Mouse (Mus musculus): ENCODE measurements at regions not wholly inside any gene's neighbourhood (a gene's known extent, or its start where the extent isn't known, plus 50 kb on each side); places are given as distances from the start of the nearest gene placed in this dataset.

DNA sequence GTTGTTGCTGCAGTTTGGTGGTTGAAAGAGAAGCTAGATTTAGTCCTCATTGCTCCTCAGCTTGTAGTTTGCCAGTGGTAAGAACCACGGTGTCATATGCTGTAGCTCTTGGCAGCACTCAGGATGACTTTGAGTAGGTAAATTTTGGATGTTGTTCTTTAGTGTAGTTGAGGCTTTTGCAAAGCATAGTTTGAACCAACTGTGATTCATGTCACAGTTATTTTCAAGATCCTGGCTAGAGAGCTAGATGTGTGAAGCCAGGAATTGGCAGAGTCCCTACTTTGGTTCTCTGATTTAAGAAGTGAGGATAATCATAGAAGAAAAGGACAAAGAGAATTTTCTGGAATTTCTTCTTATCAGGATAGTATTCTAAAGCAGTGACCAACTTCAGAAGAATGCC is 143.6 kb upstream of the Dab1 start:
- Histone ChIP-seq H3K4me1 (ENCODE audit: control insufficient read depth, insufficient read depth, low read length) (no peaks in the 10 kb centered on the region), H3K4me3 (ENCODE audit: insufficient read depth, low read depth, low read length) (no peak overlapping the region), H3K27ac (ENCODE audit: insufficient read depth, low read depth, low read length) (no peak overlapping the region), H3K36me3 (ENCODE audit: control insufficient read depth, insufficient read depth, low read length) (no peaks in the 10 kb centered on the region), H3K27me3 (replicated peaks; ENCODE audit: control insufficient read depth, insufficient read depth, low read length) (no peaks in the 10 kb centered on the region)
- DNase-seq: no peak
- TF ChIP-seq CTCF (conservative IDR thresholded peaks at IDR 0.05; ENCODE audit: insufficient read depth, insufficient read length, low read depth, low read length): no peak
- no peak for TF ChIP-seq POLR2A (IDR thresholded peaks at IDR 0.05; ENCODE audit: low read depth, low read length)
- 73% methylated on average over 1 of the region's 1 CpGs for WGBS

DNA sequence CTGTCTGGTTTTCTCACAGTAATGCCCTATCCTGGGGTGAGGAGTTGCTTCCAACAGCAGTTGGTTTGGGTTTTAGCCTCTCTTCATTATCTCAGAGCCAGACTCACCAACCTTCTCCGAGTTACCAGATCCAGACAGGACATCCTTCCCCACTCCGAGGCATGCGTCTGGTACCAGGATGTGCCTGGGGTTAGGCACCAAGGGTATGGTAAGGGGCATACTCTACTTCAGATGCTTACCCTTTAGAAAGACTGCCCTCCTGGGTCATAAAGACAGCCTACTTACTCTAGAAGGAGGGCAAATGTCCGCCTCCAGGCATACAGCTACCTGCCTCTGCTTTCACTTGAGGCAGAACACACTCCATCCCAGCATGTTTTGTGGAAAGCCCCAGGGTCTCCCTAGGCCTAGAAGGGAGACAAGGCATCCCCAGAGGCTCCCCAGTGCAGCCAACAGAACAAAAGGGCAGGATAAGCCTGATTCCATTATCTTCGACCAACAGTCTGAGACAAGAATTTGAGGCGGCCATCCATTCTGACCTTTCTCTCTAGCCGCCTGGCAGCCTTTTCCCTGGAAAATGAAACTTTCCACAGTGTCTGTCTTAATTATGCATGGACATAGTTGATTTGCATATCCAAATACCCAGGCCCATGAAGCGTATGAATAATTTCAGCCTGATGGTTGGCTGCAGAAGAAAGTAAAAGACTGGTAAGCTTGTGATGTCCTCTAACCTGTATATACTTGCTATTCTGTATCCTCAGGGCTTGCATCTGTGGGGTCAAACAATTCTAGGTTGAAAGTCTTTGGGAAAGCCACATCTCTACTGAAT is 132.8 kb upstream of the Dab1 start:
- WGBS: 77% methylated on average over 8 of the region's 8 CpGs
- TF ChIP-seq CTCF (conservative IDR thresholded peaks at IDR 0.05; ENCODE audit: insufficient read depth, insufficient read length, low read depth, low read length) (no peak), POLR2A (IDR thresholded peaks at IDR 0.05; ENCODE audit: low read depth, low read length) (no peak)

DNA sequence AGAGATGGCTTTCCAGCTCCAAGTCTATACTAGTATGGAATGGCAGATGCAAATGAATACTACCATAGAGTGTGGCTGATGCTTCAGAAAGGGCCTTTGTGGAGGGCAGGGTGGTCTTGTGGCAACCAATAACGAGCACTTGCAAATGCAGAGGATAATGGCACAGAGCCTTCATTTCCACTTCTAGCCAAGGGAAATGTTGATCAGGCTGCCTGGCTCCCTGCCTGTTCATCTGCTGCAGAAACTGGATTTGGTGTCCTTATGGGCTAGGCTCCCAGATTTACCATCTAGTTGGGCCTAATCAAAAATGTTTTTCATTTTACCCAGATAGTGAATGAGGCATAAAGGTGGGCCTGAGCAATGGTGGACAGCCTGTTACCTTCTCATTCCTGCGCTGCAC is 110.7 kb upstream of the Dab1 start:
- Histone ChIP-seq H3K4me3 (ENCODE audit: insufficient read depth, low read depth, low read length) (no peak overlapping the region), H3K27me3 (replicated peaks; ENCODE audit: control insufficient read depth, insufficient read depth, low read length) (no peaks in the 10 kb centered on the region), H3K36me3 (ENCODE audit: control insufficient read depth, insufficient read depth, low read length) (no peaks in the 10 kb centered on the region), H3K4me1 (ENCODE audit: control insufficient read depth, insufficient read depth, low read length) (no peaks in the 10 kb centered on the region), H3K27ac (ENCODE audit: insufficient read depth, low read depth, low read length) (no peak overlapping the region)
- no peak for DNase-seq
- TF ChIP-seq POLR2A (IDR thresholded peaks at IDR 0.05; ENCODE audit: low read depth, low read length) (no peak), CTCF (conservative IDR thresholded peaks at IDR 0.05; ENCODE audit: insufficient read depth, insufficient read length, low read depth, low read length) (no peak)
- WGBS: 75% methylated on average over 2 of the region's 2 CpGs

More for the DNA sequence above, 132.8 kb upstream of the Dab1 start:
- Histone ChIP-seq H3K4me1 (ENCODE audit: control insufficient read depth, insufficient read depth, low read length) (no peaks in the 10 kb centered on the region), H3K36me3 (ENCODE audit: control insufficient read depth, insufficient read depth, low read length) (no peaks in the 10 kb centered on the region), H3K27me3 (replicated peaks; ENCODE audit: control insufficient read depth, insufficient read depth, low read length) (no peaks in the 10 kb centered on the region), H3K4me3 (ENCODE audit: insufficient read depth, low read depth, low read length) (no peak overlapping the region), H3K27ac (ENCODE audit: insufficient read depth, low read depth, low read length) (no peak overlapping the region)
- no peak for DNase-seq

DNA sequence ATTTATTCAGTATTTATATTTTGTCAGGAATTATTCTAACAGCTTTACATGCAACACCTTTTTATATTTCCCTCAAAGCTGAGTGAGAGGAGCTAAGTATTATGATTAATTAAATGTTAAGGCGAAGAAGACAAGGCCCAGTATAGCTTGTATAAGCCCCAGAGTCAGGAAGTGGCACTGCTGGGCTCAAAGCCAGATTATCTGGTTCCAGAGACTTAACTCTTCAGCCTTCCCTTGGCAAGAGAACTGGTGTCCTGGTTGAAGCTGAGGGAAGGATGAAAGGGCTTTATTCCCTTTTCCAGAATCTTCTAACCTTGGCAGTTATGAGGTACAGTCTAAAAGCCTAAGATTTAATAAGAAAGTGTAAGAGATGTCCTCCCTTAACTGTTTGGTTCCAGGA is 106.3 kb upstream of the Dab1 start:
- H3K27me3 ChIP-seq (replicated peaks; ENCODE audit: control insufficient read depth, insufficient read depth, low read length): no peaks in the 10 kb centered on the region
- no peak overlapping the region for H3K27ac ChIP-seq (ENCODE audit: insufficient read depth, low read depth, low read length)
- peak; percentile 2 for DNase-seq
- no peak overlapping the region for H3K4me3 ChIP-seq (ENCODE audit: insufficient read depth, low read depth, low read length)
- no peaks in the 10 kb centered on the region for H3K4me1 ChIP-seq (ENCODE audit: control insufficient read depth, insufficient read depth, low read length)
- H3K36me3 ChIP-seq (ENCODE audit: control insufficient read depth, insufficient read depth, low read length): no peaks in the 10 kb centered on the region
- TF ChIP-seq POLR2A (IDR thresholded peaks at IDR 0.05; ENCODE audit: low read depth, low read length): no peak
- TF ChIP-seq CTCF (conservative IDR thresholded peaks at IDR 0.05; ENCODE audit: insufficient read depth, insufficient read length, low read depth, low read length): no peak
- 71% methylated on average over 1 of the region's 1 CpGs for WGBS

DNA sequence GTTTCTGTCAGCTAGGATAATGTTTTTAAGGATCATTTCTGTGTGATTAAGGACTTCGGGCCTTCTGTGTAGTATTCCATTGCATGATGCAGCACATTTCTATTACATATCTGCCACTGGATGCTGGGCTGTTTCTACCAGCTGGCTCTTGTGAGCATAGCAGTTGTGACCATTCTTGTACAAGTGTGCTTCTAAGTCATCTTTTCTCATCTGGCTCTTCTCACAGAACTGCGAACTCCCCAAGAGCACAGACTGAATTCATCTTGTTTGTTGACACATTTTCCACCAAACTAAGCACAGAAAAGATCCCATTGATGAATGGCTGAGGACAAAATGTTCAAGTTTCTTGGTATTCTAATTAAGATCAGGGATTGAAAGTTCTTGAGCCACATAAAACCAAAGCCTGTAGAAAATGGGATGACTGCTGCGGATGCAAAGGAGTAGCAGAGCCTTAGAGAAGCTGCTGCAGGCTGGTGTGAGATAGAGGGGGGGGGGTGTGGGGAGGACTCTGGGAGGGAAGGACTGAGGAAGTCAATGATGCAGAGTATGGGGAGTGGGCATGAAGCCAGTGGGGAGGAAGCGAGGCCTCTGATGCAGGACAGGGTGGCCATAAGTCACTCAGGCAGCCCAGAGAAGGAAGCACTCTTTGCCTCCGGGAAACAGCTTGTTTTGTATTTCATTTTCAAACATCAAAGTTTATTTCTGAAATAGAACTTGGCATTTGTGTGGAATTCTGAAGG is 97.1 kb upstream of the Dab1 start:
- Histone ChIP-seq H3K27me3 (replicated peaks; ENCODE audit: control insufficient read depth, insufficient read depth, low read length) (no peaks in the 10 kb centered on the region), H3K4me3 (ENCODE audit: insufficient read depth, low read depth, low read length) (no peak overlapping the region), H3K27ac (ENCODE audit: insufficient read depth, low read depth, low read length) (no peak overlapping the region), H3K36me3 (ENCODE audit: control insufficient read depth, insufficient read depth, low read length) (no peaks in the 10 kb centered on the region), H3K4me1 (ENCODE audit: control insufficient read depth, insufficient read depth, low read length) (no peaks in the 10 kb centered on the region)
- 42% methylated on average over 5 of the region's 5 CpGs for WGBS
- no peak for TF ChIP-seq POLR2A (IDR thresholded peaks at IDR 0.05; ENCODE audit: low read depth, low read length)
- no peak for TF ChIP-seq CTCF (conservative IDR thresholded peaks at IDR 0.05; ENCODE audit: insufficient read depth, insufficient read length, low read depth, low read length)
- peak; percentile 33 for DNase-seq

DNA sequence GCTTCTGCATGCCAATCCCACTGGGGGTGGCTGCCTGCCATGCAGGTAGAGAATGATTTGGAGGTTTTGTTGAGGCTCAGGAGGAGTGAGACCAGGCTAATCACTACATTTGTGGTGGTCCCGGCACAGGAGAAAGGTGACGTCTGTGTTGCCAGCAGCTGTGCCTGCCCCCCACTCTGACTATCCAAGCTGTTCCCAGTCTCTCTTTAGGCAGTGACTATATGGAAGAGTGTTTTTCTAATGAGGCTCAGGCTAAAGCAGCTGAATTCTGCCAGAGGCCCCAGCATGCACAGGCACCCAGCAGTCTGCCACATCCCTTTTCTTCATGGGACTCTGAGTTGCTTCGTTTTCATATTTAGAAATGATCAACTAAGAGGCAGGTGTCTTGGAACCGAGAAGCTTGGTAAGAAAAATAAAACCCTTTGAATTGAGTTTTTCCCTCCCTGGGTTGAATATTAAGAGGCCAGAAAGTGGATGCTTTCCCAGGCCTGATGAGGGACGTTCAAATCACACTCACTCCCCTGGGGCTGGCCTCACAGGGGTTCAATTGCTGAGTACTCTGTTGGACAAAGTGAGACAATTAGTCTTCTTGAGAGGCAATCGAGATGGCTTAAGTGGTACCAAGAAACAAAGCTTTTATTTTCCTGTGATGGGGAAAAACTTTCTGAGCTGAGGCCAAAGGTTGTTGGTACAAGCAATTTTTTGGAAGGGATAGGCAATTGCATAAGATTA is 82.5 kb upstream of the Dab1 start:
- no peak overlapping the region for H3K27ac ChIP-seq (ENCODE audit: insufficient read depth, low read depth, low read length)
- no peak for TF ChIP-seq CTCF (conservative IDR thresholded peaks at IDR 0.05; ENCODE audit: insufficient read depth, insufficient read length, low read depth, low read length)
- no peaks in the 10 kb centered on the region for H3K4me1 ChIP-seq (ENCODE audit: control insufficient read depth, insufficient read depth, low read length)
- no peaks in the 10 kb centered on the region for H3K36me3 ChIP-seq (ENCODE audit: control insufficient read depth, insufficient read depth, low read length)
- WGBS: 47% methylated on average over 6 of the region's 6 CpGs
- H3K4me3 ChIP-seq (ENCODE audit: insufficient read depth, low read depth, low read length): no peak overlapping the region
- no peaks in the 10 kb centered on the region for H3K27me3 ChIP-seq (replicated peaks; ENCODE audit: control insufficient read depth, insufficient read depth, low read length)
- DNase-seq: no peak

DNA sequence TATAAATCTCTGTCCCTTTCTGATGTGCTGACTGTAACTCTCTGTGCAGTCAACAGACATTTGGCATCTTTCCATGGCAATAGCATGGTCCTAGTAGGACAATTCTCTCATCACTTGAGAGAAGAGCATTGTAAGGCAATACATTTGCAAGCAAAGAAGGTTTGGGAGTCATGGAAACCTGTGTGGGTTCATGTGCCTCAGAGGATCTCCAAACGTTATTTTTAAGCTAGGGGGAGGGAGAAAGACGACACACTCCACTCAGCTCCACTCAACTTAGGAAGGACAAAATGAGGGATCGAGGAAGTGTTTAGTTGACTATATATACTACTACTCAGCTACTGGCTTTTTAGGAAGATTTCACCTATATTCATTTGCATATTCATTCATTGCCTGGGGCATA is 78.2 kb upstream of the Dab1 start:
- Histone ChIP-seq H3K4me3 (ENCODE audit: insufficient read depth, low read depth, low read length) (no peak overlapping the region), H3K27ac (ENCODE audit: insufficient read depth, low read depth, low read length) (no peak overlapping the region), H3K27me3 (replicated peaks; ENCODE audit: control insufficient read depth, insufficient read depth, low read length) (no peaks in the 10 kb centered on the region; the same call in 1 of the 2 replicates), H3K36me3 (ENCODE audit: control insufficient read depth, insufficient read depth, low read length) (no peaks in the 10 kb centered on the region), H3K4me1 (ENCODE audit: control insufficient read depth, insufficient read depth, low read length) (no peaks in the 10 kb centered on the region)
- no peak for DNase-seq
- TF ChIP-seq POLR2A (IDR thresholded peaks at IDR 0.05; ENCODE audit: low read depth, low read length) (no peak), CTCF (conservative IDR thresholded peaks at IDR 0.05; ENCODE audit: insufficient read depth, insufficient read length, low read depth, low read length) (no peak)
- WGBS: 52% methylated on average over 3 of the region's 3 CpGs

Measured in kidney, adult 2 months (tissue).